Mouse (Mus musculus): ENCODE measurements around the gene Gm9837.

GRCm38 (mm10) chr11:53496946-53497345 is 26.7 kb upstream of the Gm9837 start:
- TF ChIP-seq CTCF (IDR thresholded peaks at IDR 0.05; ENCODE audit: borderline replicate concordance, control insufficient read depth, extremely low read depth, insufficient read depth, low read length, poor library complexity) = no peak
- no peak for TF ChIP-seq POLR2A (IDR thresholded peaks at IDR 0.05; ENCODE audit: control insufficient read depth, extremely low read depth, insufficient read depth, low read length, poor library complexity)
